In genomic region chr10:103321941-103322340, GRCm38 (mm10) we compare ENCODE assay signal across 18 mouse cellular contexts. TPM values are rescaled to one million over a fixed set of nuclear protein-coding genes. Genes with fewer than 3 reads are reported as not detected.
DNase-seq lines count a peak whose midpoint lies in the region.
"Had no signal": no experiment of that assay in that cellular context is flagged by ENCODE, and none has a peak within 500 bp of the region (broad histone marks: within the 10 kb centered on the region; RNA-seq: fewer than 3 reads in every experiment).

No protein-coding gene starts in this region.

- DNase-seq in adrenal gland, adult 8-10 months, result peak; percentile 66
- DNase-seq in adrenal gland, postnatal 10 days, result peak; percentile 16
- peak; percentile 2 for DNase-seq in cerebellum, adult 11 months
- peak; percentile 35 for DNase-seq in cerebellum, adult 9-10 months
- no peak for DNase-seq in spleen, postnatal 4 days (ENCODE audit: low spot score in 2 of 2)
- no peak for DNase-seq in kidney, adult 9 months
- DNase-seq in kidney, adult 11 months, result no peak
- DNase-seq in embryo, embryonic 10 days (ENCODE audit: low spot score), result no peak
- DNase-seq: B cell, adult 2 months; gastrocnemius, postnatal 14 days; heart, adult 18-20 months; heart, postnatal 36 days; kidney, postnatal 14 days; lung, embryonic 14.5 days; lung, postnatal 14 days; right cerebral cortex, adult 18-20 months; right cerebral cortex, postnatal 4 days; thymus, postnatal 4 days had no signal

RNA-seq across cellular contexts. Expression of gene Slc6a15, which starts 45.6 kb away (rescaled TPM):
- 10 to 100 TPM in 1 of 4 experiments, 1 to 10 TPM in 3; 6.1 to 15.3 (median 8.9) TPM for total RNA-seq in adrenal gland, adult 8-10 months (2022)
- total RNA-seq in adrenal gland, postnatal 10 days (2021), result 1 to 10 TPM; 2.6 to 6.1 TPM

Comparison
In these comparisons a context has a peak if more than half of its experiments do, and no peak if none do; other contexts are left out.
1. DNase-seq: peak in adrenal gland, adult 8-10 months (single experiment), adrenal gland, postnatal 10 days (single experiment), cerebellum, adult 11 months (single experiment) and cerebellum, adult 9-10 months (single experiment); none in spleen, postnatal 4 days (0 of 2), kidney, adult 9 months (single experiment), kidney, adult 11 months (single experiment) and embryo, embryonic 10 days (single experiment).